Mouse (Mus musculus) midbrain, embryonic 14.5 days (tissue): ENCODE data around the gene Txk. TPM values are rescaled to one million over a fixed set of nuclear protein-coding genes. Genes with fewer than 3 reads are reported as not detected.

Experiments
- ATAC-seq: fragments of 200-750 bp; cut with Nextera tagmentation; 2 replicates; pipeline ENCODE4 v1.8.0; 2017; ENCODE audit warnings: moderate number of reproducible peaks, moderate library complexity; ENCODE audit not compliant: low FRiP score, low TSS enrichment
- DNase-seq: peaks from one replicate; pipeline ENCODE4 v3.0.0-alpha.2; 2015
- H3K27ac ChIP-seq: fragments of 300-500 bp; sonication (generic); replicated peaks from 2 replicates; pipeline ENCODE4 v1.5.1; 2014; ENCODE audit warnings: mild to moderate bottlenecking, low read depth, low read length, moderate library complexity
- H3K27me3 ChIP-seq: fragments of 300-500 bp; sonication (generic); 2 replicates; pipeline ENCODE4 v1.6.1; 2014; ENCODE audit warnings: low read length, control low read depth, mixed read lengths; ENCODE audit not compliant: control insufficient read depth, insufficient read depth
- H3K36me3 ChIP-seq: fragments of 300-500 bp; sonication (generic); 2 replicates; pipeline ENCODE4 v1.6.1; 2014; ENCODE audit warnings: low read length, control low read depth; ENCODE audit not compliant: control insufficient read depth, insufficient read depth
- H3K4me1 ChIP-seq: fragments of 300-500 bp; sonication (generic); 2 replicates; pipeline ENCODE4 v1.6.1; 2014; ENCODE audit warnings: mild to moderate bottlenecking, antibody characterized with exemption, low read length, control low read depth; ENCODE audit not compliant: control insufficient read depth, insufficient read depth
- H3K4me2 ChIP-seq: fragments of 300-500 bp; sonication (generic); 2 replicates; pipeline ENCODE4 v1.6.1; 2014; ENCODE audit warnings: mild to moderate bottlenecking, low read length, moderate library complexity
- H3K4me3 ChIP-seq: fragments of 300-500 bp; sonication (generic); replicated peaks from 2 replicates; pipeline ENCODE4 v1.5.1; 2014; ENCODE audit warnings: low read depth, low read length
- H3K9ac ChIP-seq: fragments of 300-500 bp; sonication (generic); replicated peaks from 2 replicates; pipeline ENCODE4 v1.6.1; 2014; ENCODE audit warnings: mild to moderate bottlenecking, low read length, moderate library complexity
- H3K9me3 ChIP-seq: fragments of 300-500 bp; sonication (generic); 2 replicates; pipeline ENCODE4 v1.6.1; 2016; ENCODE audit warnings: low read length, control low read depth, mixed read lengths; ENCODE audit not compliant: control insufficient read depth
- WGBS: fragments of 180-500 bp; shearing (Covaris S2); extraction: QIAGEN DNeasy Blood & Tissue Kit; methylation state at CpG from one replicate; pipeline ENCODE4 v1.1.7; 2014; 5-methylcytosine and 5-hydroxymethylcytosine counted together
- polyA plus RNA-seq: library from polyadenylated mRNA; unstranded; fragments of >200 nt; fragmentation: Nextera tagmentation; extraction: Ambion mirVana; gene quantifications from 2 replicates; pipeline ENCODE4 v1.2.1, GENCODE M21; 2014

Gene Txk
- polyA plus RNA-seq, 1 experiment from 2014 or later: 0.12 TPM

DNA sequence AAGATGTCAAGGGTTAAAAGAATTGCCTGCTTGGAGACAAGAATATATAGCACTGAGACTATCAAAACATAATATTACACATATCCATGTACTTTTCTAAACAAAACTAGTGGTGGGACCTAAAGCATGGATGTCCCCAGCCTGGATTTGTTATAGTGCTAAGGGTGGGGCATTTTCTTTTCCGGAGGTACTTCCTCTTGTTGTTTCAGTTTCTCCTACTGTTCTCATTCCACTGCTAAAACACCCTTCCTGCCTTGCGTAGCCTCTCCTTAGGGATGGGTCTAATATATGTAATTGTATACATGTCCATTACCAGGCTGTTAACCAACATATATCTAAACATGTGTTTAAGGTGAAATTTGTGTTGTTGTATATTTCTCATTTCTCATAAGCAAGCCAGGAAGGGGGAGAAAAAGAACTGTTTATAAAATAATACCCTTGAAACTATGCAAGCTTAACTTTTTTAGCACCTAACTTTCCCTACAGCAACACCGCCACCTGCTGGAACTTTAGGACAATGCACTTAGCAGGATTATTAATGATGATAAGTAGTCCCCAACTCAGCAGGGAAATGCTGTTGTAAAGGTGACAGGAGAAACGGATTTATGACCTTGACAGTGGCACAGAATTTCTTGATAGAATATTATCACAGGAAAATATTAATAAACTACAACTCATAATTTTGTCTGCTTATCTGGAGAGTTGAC lies 41.9 kb downstream of the Txk start:
- DNase-seq (peak; percentile 90), ATAC-seq (no peak)
- no peak overlapping the region for H3K9ac ChIP-seq
- no peaks in the 10 kb centered on the region for H3K36me3 ChIP-seq
- no peaks in the 10 kb centered on the region for H3K9me3 ChIP-seq
- WGBS: 31% methylated on average over 4 of the region's 4 CpGs
- no peaks in the 10 kb centered on the region for H3K4me1 ChIP-seq
- H3K4me2 ChIP-seq: no peak overlapping the region
- H3K4me3 ChIP-seq: no peak overlapping the region
- no peaks in the 10 kb centered on the region for H3K27me3 ChIP-seq
- no peak overlapping the region for H3K27ac ChIP-seq

DNA sequence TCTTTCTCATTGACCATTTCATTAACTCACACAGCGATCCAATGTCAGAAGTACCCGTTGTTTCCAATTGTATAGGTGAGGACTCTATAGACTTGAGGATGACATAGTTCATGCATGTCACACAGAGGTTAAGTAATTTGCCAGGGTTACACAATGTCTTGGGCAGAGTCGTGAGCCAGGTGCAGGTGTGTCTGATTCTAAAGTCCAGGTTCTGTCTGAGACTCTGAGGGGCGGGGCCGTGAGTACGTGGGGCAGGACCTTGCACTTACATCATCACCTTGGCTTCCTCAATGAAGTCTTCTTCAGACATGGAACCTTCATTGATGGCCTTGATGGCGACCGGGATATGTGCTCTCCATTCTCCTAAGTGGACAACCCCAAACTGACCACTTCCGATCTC lies 42.6 kb downstream of the Txk start:
- Histone ChIP-seq H3K36me3 (no peaks in the 10 kb centered on the region), H3K27ac (no peak overlapping the region), H3K27me3 (no peaks in the 10 kb centered on the region), H3K4me2 (no peak overlapping the region), H3K9ac (no peak overlapping the region), H3K4me1 (no peaks in the 10 kb centered on the region), H3K4me3 (no peak overlapping the region), H3K9me3 (no peaks in the 10 kb centered on the region)
- whole genome bisulfite sequencing: 93% methylated on average over 9 of the region's 9 CpGs
- DNase-seq (no peak), ATAC-seq (no peak)

DNA sequence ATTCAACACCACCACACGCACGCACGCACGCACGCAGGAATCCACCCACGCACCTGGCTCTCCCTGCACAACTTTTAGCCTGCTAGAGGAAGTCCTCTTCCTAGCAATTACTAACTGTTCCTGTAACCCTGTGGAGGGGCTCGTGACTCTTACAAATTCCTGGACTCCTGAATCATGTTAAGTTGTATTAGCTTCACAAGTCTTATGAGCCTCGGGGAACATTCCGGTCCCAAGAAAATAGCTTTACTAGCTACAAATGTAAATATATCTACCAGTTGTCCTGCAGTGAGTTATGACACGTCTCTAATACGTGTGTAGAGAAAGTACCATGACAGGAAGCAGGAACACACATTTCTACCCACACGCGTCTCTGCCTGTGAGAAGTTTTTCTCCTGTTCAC lies 43.1 kb downstream of the Txk start:
- Histone ChIP-seq H3K4me1 (no peaks in the 10 kb centered on the region), H3K4me3 (no peak overlapping the region), H3K9ac (no peak overlapping the region), H3K27me3 (no peaks in the 10 kb centered on the region), H3K27ac (no peak overlapping the region), H3K4me2 (no peak overlapping the region), H3K9me3 (no peaks in the 10 kb centered on the region), H3K36me3 (no peaks in the 10 kb centered on the region)
- 93% methylated on average over 13 of the region's 13 CpGs for WGBS
- DNase-seq (no peak), ATAC-seq (no peak)

DNA sequence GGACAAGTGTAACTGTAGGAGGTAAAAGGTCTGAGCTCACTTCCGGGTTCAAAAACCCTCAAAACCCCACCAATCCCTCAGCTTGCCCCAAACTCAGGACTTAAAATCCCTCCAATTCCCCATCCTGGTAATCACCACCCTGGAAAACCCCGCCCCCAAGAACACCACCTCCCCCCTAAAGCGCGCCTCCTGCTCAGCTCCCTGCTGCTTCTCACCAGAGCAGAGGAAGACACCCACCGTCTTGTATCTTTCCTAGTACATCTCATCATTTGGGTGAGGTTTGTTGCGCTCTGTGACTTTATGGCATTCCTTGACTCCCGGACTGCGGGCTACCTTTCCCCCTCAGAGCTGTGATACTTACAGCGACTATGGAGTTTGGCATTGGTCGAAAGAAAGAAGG lies 45.9 kb downstream of the Txk start:
- no peak overlapping the region for H3K4me2 ChIP-seq
- no peak for ATAC-seq

DNA sequence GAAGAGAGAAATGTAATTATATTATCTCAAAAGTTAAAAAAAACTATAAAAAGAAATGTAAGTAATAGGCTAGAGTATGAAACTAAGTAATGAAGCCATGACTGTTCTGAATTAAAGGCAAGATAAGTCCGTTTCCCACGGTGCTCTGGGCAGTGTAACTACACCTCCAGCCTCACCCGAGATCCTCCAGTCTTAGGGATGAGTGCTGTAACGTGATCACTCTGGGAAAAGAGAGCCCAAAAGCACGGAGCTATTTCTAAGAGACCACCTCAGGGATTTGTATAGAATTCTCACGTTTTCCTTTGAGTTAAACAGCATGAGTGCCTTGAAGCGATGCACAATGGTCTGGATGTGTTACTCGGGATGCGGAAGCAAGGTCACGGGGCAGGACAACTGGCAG lies 46.5 kb downstream of the Txk start:
- Histone ChIP-seq H3K9ac (no peak overlapping the region), H3K4me3 (no peak overlapping the region), H3K9me3 (no peaks in the 10 kb centered on the region), H3K4me2 (no peak overlapping the region), H3K4me1 (no peaks in the 10 kb centered on the region), H3K27me3 (no peaks in the 10 kb centered on the region), H3K36me3 (no peaks in the 10 kb centered on the region), H3K27ac (no peak overlapping the region)
- DNase-seq (no peak), ATAC-seq (no peak)
- 43% methylated on average over 10 of the region's 10 CpGs for WGBS

More for the DNA sequence above, 45.9 kb downstream of the Txk start:
- Histone ChIP-seq H3K9me3 (no peaks in the 10 kb centered on the region), H3K9ac (no peak overlapping the region), H3K27ac (no peak overlapping the region), H3K4me1 (no peaks in the 10 kb centered on the region), H3K36me3 (no peaks in the 10 kb centered on the region), H3K4me3 (no peak overlapping the region), H3K27me3 (no peaks in the 10 kb centered on the region)
- 65% methylated on average over 10 of the region's 10 CpGs for WGBS
- DNase-seq: no peak

DNA sequence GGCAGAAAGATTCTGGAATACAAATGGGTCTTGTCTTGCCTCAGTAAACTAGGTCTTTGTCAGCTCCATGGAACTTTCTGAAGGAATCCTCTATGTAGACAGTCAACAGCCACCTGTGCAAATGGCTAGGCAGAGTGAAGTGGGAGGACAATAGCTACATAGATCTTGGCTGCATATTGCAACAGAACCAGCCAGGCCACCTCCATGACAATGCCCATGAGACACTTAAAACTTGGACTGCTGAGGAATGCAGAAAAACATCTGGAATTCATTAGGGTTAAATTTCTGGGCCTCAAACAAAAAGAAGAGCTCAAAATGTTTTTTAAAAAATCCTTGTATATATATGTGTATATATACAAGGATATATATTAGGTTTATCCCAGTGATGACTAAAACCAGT lies 50.4 kb downstream of the Txk start:
- no peak for DNase-seq
- Histone ChIP-seq H3K36me3 (no peaks in the 10 kb centered on the region), H3K27me3 (no peaks in the 10 kb centered on the region), H3K9me3 (no peaks in the 10 kb centered on the region), H3K4me2 (no peak overlapping the region), H3K27ac (no peak overlapping the region), H3K9ac (no peak overlapping the region), H3K4me3 (no peak overlapping the region), H3K4me1 (peaks cover 3% of the 10 kb centered on the region; the same call in 1 of the 2 replicates)
- no peak for ATAC-seq

DNA sequence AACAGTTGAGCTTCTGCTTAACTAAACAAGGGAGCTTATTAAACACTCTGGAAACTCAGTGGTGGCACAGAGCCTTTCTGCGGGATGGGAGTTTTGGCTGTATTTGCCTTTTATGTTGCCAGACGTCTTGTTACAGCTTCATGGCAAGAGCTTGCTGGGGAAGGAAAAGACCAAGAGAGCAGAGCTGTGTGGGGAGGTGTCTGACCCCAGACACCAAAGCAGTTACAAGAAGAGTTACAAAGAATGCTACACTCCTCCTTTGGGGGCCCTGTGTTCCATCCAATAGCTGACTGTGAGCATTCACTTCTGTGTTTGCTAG lies 53.1 kb downstream of the Txk start:
- Histone ChIP-seq H3K4me1 (peaks cover 3% of the 10 kb centered on the region; the same call in 1 of the 2 replicates), H3K27ac (no peak overlapping the region), H3K4me2 (no peak overlapping the region), H3K9ac (no peak overlapping the region), H3K27me3 (no peaks in the 10 kb centered on the region), H3K9me3 (no peaks in the 10 kb centered on the region), H3K36me3 (no peaks in the 10 kb centered on the region), H3K4me3 (no peak overlapping the region)
- DNase-seq: no peak
- ATAC-seq: no peak
- WGBS: 18% methylated on average over 2 of the region's 2 CpGs

DNA sequence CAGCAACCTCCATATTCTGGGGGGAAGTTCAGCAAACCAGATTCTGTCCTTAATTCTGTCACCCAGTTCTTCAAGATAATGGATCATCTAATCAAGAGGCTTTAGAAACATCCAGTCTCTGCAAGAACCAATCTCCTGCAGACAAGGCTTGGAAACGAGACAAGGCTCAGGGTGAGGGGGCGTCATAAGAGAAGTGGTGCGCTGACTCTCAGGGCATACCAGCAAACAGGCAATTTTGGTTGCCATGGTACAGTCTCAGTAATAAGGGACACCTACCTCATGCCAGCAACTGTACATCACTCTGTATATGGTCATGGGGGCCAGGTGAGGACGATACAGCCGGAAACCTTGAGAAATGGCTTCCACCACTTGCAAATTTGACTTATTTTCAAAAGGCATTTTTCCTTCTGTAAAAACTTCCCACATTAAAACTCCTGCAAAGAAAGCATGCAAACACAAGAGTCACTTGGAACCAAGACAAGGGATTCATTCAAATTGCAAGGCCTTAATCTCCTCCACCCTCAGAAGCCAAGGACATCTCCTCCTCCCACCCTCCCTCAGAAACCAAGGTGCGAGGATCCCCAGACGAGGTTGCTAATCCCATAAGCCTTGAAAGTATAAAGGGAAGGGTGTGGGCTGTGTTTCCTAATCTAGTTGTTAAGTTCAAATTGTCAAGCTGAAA lies 53.6 kb downstream of the Txk start:
- ATAC-seq (no peak), DNase-seq (peak; percentile 19)
- 52% methylated on average over 7 of the region's 7 CpGs for WGBS
- Histone ChIP-seq H3K36me3 (no peaks in the 10 kb centered on the region), H3K9ac (no peak overlapping the region), H3K27ac (no peak overlapping the region), H3K4me2 (no peak overlapping the region), H3K4me3 (no peak overlapping the region), H3K27me3 (no peaks in the 10 kb centered on the region), H3K9me3 (no peaks in the 10 kb centered on the region), H3K4me1 (peaks cover 3% of the 10 kb centered on the region; the same call in 1 of the 2 replicates)

DNA sequence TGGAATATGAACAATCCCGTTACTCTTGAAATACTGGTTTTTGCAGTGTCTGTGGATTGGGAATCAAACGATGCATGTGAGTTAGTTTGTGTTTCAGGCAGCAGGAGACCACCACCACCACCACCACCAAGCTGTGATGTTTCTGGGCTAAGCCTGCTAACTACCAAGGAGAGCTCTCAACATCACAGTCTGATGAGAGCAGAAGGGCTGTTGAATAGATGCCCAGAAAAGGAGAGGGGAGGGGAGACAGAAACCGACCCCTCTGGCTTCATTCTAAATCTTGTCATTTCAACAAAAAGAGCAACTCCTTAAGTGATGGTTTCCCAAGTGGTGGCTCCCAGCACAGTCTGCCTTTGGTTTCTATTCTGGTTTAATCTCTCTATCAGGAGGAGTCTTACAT lies 54.2 kb downstream of the Txk start:
- H3K27me3 ChIP-seq: no peaks in the 10 kb centered on the region
- H3K36me3 ChIP-seq: no peaks in the 10 kb centered on the region
- no peak overlapping the region for H3K4me2 ChIP-seq
- ATAC-seq (no peak), DNase-seq (peak; percentile 39)
- no peak overlapping the region for H3K4me3 ChIP-seq
- 56% methylated on average over 3 of the region's 3 CpGs for WGBS
- H3K27ac ChIP-seq: no peak overlapping the region
- H3K4me1 ChIP-seq: peaks cover 3% of the 10 kb centered on the region; the same call in 1 of the 2 replicates
- no peak overlapping the region for H3K9ac ChIP-seq
- no peaks in the 10 kb centered on the region for H3K9me3 ChIP-seq
